Mouse (Mus musculus) cerebellum, adult 9-10 months (tissue): ENCODE measurements at regions not wholly inside any gene's neighbourhood (a gene's known extent, or its start where the extent isn't known, plus 50 kb on each side); places are given as distances from the start of the nearest gene placed in this dataset.
A peak's percentile ranks its signal among the peaks of the same experiment; 100 is the strongest.

Experiments
- DNase-seq: peaks from one replicate; pipeline ENCODE4 v3.0.0; 2022

- no peak for DNase-seq
Measured at GRCm38 (mm10) chr4:107736866-107737265, 52.8 kb upstream of the Dmrtb1 start.

- peak; percentile 89 for DNase-seq
Measured at GRCm38 (mm10) chr4:107737907-107738306, 53.9 kb upstream of the Dmrtb1 start.

DNA sequence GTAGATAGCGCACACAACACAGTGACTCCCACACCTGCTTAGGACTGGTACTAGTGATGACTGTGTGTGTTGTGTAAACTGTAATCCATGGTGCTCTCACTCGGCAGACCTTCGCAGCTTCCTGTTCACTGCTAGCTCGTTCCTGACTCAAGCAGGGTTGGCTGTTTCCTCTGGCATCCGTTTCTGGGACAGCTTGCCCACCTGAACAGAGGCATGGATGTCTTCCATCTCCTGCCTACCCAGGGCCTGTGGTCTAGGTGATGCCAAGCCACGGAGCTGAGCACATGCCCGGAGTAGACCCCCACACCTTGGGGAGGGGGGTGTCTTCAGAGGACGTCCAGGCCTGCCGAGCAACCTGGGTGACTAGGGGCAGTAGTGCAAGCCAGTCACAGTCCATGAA, 54.7 kb upstream of the Dmrtb1 start:
- peak; percentile 11 for DNase-seq

GRCm38 (mm10) chr4:107739789-107740405, 55.9 kb upstream of the Dmrtb1 start:
- no peak for DNase-seq

DNA sequence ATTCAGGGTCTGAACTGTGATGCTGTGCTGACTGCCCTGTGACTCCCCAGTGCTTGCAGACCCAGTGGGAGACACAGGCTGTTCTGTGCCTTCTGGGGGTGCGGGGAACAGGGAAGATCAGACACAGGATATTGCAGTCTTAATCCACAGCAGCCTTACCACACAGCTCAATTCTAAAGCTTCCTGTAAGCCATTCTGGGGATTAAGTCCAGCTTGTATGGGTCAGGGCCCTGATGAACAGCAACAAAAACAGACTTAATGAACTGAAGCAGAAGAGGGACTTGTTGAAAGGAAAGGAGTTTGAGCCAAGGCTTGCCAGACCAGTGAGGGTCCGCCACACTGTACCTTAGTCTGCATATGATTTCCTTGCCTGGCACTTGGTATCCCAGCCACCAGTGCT, 58.4 kb upstream of the Lrp8 start:
- no peak for DNase-seq

DNA sequence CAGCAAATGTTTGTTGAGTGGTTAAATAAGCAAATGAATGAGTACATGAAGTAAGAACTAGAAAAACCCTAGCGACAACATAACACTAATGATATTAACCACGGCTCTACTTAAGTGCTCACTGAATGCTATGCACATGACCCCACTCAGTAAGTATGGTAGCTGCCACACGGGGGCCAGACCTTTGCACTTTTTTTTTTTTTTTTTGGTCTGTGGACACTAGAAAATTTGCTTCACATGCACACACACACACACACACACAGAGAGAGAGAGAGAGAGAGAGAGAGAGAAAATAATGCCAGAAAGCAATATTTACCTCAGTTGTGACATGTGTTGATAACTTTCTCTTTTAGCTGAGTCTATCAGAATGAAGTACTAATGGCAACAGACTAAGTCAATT, 55.7 kb upstream of the Lrp8 start:
- DNase-seq: no peak

- DNase-seq: no peak
Measured at GRCm38 (mm10) chr4:107746923-107747431, 55.1 kb upstream of the Lrp8 start.

DNA sequence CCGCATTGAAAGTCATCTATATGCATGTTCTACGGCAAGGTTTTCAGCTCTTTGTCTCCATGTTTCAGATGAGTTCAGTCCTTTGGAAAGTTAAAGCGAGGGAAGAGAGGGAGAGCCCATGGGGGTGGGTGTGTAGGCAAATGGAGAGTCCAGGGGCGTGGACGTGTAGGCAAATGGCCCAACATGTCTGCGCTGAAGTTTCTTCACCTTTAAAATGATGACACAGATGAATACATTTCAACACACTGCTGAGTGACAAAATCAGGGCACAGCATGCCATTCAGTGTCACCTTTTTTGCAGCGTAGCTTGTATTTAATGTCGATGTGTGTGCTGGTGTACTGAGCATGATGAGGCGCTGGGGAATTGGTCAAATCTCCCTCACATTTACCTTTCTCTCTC, 54.6 kb upstream of the Lrp8 start:
- no peak for DNase-seq

GRCm38 (mm10) chr4:107747907-107748628, 54.0 kb upstream of the Lrp8 start:
- no peak for DNase-seq

- DNase-seq: no peak
Measured at GRCm38 (mm10) chr4:107749045-107749444, 53.0 kb upstream of the Lrp8 start.

DNA sequence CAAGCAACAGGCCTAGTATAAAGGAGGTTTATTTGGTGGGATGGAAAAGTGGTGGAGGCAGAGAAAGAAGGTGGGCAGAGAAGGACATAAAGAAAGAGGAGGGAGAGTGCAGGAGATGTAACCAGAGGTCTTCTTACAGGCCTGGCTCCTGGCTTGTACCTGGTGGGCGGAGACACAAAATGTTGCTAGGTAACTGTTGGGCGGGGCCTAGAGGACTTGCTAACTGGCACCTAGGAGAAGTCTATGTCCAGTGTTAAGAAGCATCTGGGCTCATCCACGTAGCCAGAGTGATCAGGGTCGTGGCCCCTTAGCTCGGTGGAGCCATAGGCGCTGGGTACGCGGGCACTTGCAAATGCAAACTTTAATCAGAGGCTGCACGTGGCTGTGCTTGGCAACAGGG, 52.0 kb upstream of the Lrp8 start:
- DNase-seq: no peak
